Mouse (Mus musculus) megakaryocyte, embryonic 14.5 days (primary cell): Measurements from ENCODE around the gene Ccdc191.

Experiments used
- FLI1 ChIP-seq: IDR thresholded peaks from 2 replicates; pipeline ENCODE4 v1.6.1; 2012; ENCODE audit warnings: low read length, inconsistent platforms, mixed read lengths
- GATA1 ChIP-seq: IDR thresholded peaks from 3 replicates; pipeline ENCODE4 v1.6.1; 2012; ENCODE audit warnings: mixed read lengths, low read length, inconsistent platforms, borderline replicate concordance

DNA sequence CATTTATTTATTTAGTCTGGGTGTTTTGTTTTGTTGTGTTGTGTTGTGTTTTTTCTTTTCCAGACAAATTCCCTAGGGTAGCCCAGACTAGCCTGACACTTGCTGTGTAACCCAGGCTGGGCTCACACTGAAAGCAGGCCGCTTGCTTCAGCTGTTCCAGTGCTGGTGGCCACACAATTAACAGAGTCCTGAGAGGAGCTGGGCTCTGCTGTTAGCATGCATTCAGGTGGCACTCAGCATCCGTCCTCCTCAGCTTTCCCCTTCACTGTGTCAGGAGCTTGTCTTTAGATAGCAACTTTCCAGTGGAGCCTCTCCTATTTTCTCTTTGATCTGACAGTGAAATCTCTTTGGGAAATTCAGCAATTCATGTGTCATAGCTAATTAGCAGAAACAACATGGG is 32.4 kb downstream of the Ccdc191 start:
- TF ChIP-seq FLI1, result no peak
- no peak for TF ChIP-seq GATA1
